Mouse (Mus musculus): ENCODE results near the gene Apoc2. TPM values are rescaled to one million over a fixed set of nuclear protein-coding genes. Genes with fewer than 3 reads are reported as not detected.

The Apoc2 gene
- polyA plus RNA-seq, 1 experiment: 1.2 TPM

DNA sequence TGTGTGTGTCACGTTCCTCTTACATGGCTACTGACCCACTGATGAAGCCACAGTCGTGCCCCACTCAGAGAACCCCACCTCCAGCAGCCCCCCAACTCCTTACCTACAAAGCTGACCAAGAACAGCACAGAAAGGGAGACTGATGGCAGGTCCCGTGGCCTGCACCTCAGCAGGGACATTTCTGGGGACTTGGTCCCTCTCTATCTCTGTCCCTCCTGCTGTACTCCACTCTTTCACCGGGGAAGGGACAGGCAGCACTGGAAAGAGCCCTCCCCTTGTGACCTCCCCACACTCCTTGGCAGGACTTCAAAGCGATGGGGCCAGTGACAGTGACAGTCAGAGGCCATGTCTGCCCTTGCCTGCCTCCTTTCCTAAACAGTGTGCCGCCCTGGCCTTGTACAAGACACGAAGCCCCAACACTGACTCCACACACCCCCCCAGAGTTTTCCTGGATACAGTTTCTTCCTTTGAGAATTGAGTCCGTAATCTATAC, 3.5 kb upstream of the Apoc2 start, which contains the start of the genes Gm44805 and Apoc4:
TSS of gene Gm44805 (minus strand) at position 222 of the 493 bp plus-strand sequence.
TSS of gene Apoc4 (minus strand) at position 278 of the 493 bp plus-strand sequence.
- no peaks in the 10 kb centered on the region for H3K27me3 ChIP-seq (ENCODE audit: control insufficient read depth, insufficient read depth, low read length)
- no peak within 1 kb of the TSS for H3K4me3 ChIP-seq (ENCODE audit: extremely low read depth, insufficient read depth, insufficient read length)
- WGBS: 80% methylated on average over 8 of the region's 8 CpGs
- H3K27ac ChIP-seq (ENCODE audit: insufficient read depth, low read length): no peak within 1 kb of the TSS
- TF ChIP-seq POLR2A (IDR thresholded peaks at IDR 0.05; ENCODE audit: low read depth, low read length): no peak
- TF ChIP-seq CTCF (IDR thresholded peaks at IDR 0.05; ENCODE audit: extremely low read depth, insufficient read depth, insufficient read length, insufficient replicate concordance): no peak
- no peak for DNase-seq (ENCODE audit: low read depth in 1 of 2, low spot score in 2 of 2)
- H3K4me1 ChIP-seq (ENCODE audit: control insufficient read depth, insufficient read depth, insufficient read length): peaks cover 16% of the 10 kb centered on the region; the same call in 1 of the 2 replicates
- no peaks in the 10 kb centered on the region for H3K36me3 ChIP-seq (ENCODE audit: control insufficient read depth, insufficient read depth, low read length)

- WGBS: 87% methylated on average over 2 of the region's 2 CpGs
- no peaks in the 10 kb centered on the region for H3K27me3 ChIP-seq (ENCODE audit: control insufficient read depth, insufficient read depth, low read length)
- DNase-seq (ENCODE audit: low read depth in 1 of 2, low spot score in 2 of 2): no peak
- peaks cover 13% of the 10 kb centered on the region; the same call in 1 of the 2 replicates for H3K4me1 ChIP-seq (ENCODE audit: control insufficient read depth, insufficient read depth, insufficient read length)
- H3K36me3 ChIP-seq (ENCODE audit: control insufficient read depth, insufficient read depth, low read length): no peaks in the 10 kb centered on the region
- no peak overlapping the region for H3K27ac ChIP-seq (ENCODE audit: insufficient read depth, low read length)
- TF ChIP-seq POLR2A (IDR thresholded peaks at IDR 0.05; ENCODE audit: low read depth, low read length) (no peak), CTCF (IDR thresholded peaks at IDR 0.05; ENCODE audit: extremely low read depth, insufficient read depth, insufficient read length, insufficient replicate concordance) (no peak)
- no peak overlapping the region for H3K4me3 ChIP-seq (ENCODE audit: extremely low read depth, insufficient read depth, insufficient read length)
Observed at GRCm38 (mm10) chr7:19680702-19681101, 3.0 kb upstream of the Apoc2 start.

DNA sequence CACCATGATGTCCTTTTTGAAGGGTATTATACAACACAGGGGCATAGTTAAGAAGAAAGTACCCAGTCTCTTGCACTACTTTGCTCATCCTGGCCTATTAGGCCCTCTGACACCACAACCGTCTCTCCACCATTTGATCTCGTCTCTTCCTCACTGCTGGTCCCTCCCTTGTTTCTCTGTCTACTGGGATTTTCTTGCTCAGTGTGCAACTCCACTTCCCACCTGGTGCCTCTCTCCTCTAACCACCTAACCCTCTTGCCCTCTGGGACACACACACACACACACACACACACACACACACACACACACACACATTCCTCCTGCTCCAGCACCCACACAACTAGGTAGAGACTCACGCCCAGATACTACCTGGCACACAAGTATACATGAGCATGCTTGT, 1.2 kb upstream of the Apoc2 start:
- no peaks in the 10 kb centered on the region for H3K36me3 ChIP-seq (ENCODE audit: control insufficient read depth, insufficient read depth, low read length)
- TF ChIP-seq CTCF (IDR thresholded peaks at IDR 0.05; ENCODE audit: extremely low read depth, insufficient read depth, insufficient read length, insufficient replicate concordance) (no peak), POLR2A (IDR thresholded peaks at IDR 0.05; ENCODE audit: low read depth, low read length) (no peak)
- peaks cover 2% of the 10 kb centered on the region; the same call in 1 of the 2 replicates for H3K4me1 ChIP-seq (ENCODE audit: control insufficient read depth, insufficient read depth, insufficient read length)
- no peak overlapping the region for H3K4me3 ChIP-seq (ENCODE audit: extremely low read depth, insufficient read depth, insufficient read length)
- no peak for DNase-seq (ENCODE audit: low read depth in 1 of 2, low spot score in 2 of 2)
- no peak overlapping the region for H3K27ac ChIP-seq (ENCODE audit: insufficient read depth, low read length)
- H3K27me3 ChIP-seq (ENCODE audit: control insufficient read depth, insufficient read depth, low read length): no peaks in the 10 kb centered on the region
- 92% methylated on average over 3 of the region's 3 CpGs for WGBS

DNA sequence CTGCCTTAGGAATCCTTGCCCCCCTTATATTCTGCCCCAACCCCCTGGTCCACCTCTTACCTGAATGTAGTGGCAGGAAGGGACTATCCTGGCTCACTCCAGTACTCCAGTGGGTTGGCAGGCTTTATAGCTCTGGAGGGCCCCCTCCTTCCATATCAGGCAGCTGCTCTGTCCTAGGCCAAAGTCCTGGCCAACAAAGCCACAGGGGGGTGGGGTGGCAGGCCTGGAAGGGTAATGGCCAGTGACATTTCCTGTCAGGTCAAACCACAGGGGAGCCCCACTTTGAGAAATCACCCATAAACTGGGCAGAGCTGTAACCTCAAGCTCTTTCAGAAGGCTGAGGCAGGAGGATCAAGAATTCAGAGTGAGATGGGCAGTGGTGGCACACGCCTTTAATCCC, 1.1 kb downstream of the Apoc2 start:
- H3K4me3 ChIP-seq (ENCODE audit: extremely low read depth, insufficient read depth, insufficient read length): no peak overlapping the region
- TF ChIP-seq POLR2A (IDR thresholded peaks at IDR 0.05; ENCODE audit: low read depth, low read length): no peak
- TF ChIP-seq CTCF (IDR thresholded peaks at IDR 0.05; ENCODE audit: extremely low read depth, insufficient read depth, insufficient read length, insufficient replicate concordance): no peak
- no peak for DNase-seq (ENCODE audit: low read depth in 1 of 2, low spot score in 2 of 2)
- no peaks in the 10 kb centered on the region for H3K36me3 ChIP-seq (ENCODE audit: control insufficient read depth, insufficient read depth, low read length)
- H3K4me1 ChIP-seq (ENCODE audit: control insufficient read depth, insufficient read depth, insufficient read length): no peaks in the 10 kb centered on the region; the same call in 1 of the 2 replicates
- 86% methylated on average over 1 of the region's 1 CpGs for WGBS
- H3K27ac ChIP-seq (ENCODE audit: insufficient read depth, low read length): no peak overlapping the region
- H3K27me3 ChIP-seq (ENCODE audit: control insufficient read depth, insufficient read depth, low read length): no peaks in the 10 kb centered on the region

DNA sequence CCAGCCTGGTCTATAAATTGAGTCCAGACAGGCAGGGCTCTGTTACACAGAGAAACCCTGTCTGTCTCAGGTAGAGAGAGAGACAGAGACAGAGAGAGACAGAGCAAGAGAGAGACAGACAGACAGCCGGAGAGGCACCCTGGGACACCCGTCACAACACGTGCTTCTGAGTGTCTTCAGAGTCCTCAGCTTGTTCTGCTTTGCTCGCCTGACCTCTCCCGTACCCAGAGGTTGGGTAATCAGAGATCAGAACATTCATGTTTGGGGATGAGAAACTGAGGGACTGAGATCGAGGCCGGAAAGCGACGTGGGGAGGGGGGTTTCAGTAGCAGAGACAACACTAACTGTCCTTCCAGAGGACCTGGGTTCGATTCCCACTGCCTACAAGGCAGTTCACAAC, 1.9 kb downstream of the Apoc2 start:
- no peaks in the 10 kb centered on the region; the same call in 1 of the 2 replicates for H3K4me1 ChIP-seq (ENCODE audit: control insufficient read depth, insufficient read depth, insufficient read length)
- no peak for DNase-seq (ENCODE audit: low read depth in 1 of 2, low spot score in 2 of 2)
- 81% methylated on average over 10 of the region's 10 CpGs for WGBS
- no peak overlapping the region for H3K4me3 ChIP-seq (ENCODE audit: extremely low read depth, insufficient read depth, insufficient read length)
- H3K27ac ChIP-seq (ENCODE audit: insufficient read depth, low read length): no peak overlapping the region
- no peak for TF ChIP-seq CTCF (IDR thresholded peaks at IDR 0.05; ENCODE audit: extremely low read depth, insufficient read depth, insufficient read length, insufficient replicate concordance)
- H3K27me3 ChIP-seq (ENCODE audit: control insufficient read depth, insufficient read depth, low read length): no peaks in the 10 kb centered on the region
- H3K36me3 ChIP-seq (ENCODE audit: control insufficient read depth, insufficient read depth, low read length): no peaks in the 10 kb centered on the region

- H3K27me3 ChIP-seq (ENCODE audit: control insufficient read depth, insufficient read depth, low read length): no peaks in the 10 kb centered on the region
- TF ChIP-seq POLR2A (IDR thresholded peaks at IDR 0.05; ENCODE audit: low read depth, low read length): no peak
- TF ChIP-seq CTCF (IDR thresholded peaks at IDR 0.05; ENCODE audit: extremely low read depth, insufficient read depth, insufficient read length, insufficient replicate concordance): no peak
- H3K4me3 ChIP-seq (ENCODE audit: extremely low read depth, insufficient read depth, insufficient read length): no peak overlapping the region
- 59% methylated on average over 14 of the region's 14 CpGs for WGBS
- no peak overlapping the region for H3K27ac ChIP-seq (ENCODE audit: insufficient read depth, low read length)
- DNase-seq (ENCODE audit: low read depth in 1 of 2, low spot score in 2 of 2): no peak
- H3K36me3 ChIP-seq (ENCODE audit: control insufficient read depth, insufficient read depth, low read length): no peaks in the 10 kb centered on the region
- H3K4me1 ChIP-seq (ENCODE audit: control insufficient read depth, insufficient read depth, insufficient read length): peaks cover 7% of the 10 kb centered on the region; the same call in 1 of the 2 replicates
Observed at GRCm38 (mm10) chr7:19673083-19673699, 4.5 kb downstream of the Apoc2 start.

GRCm38 (mm10) chr7:19671511-19671910, 6.2 kb downstream of the Apoc2 start:
- 84% methylated on average over 10 of the region's 10 CpGs for WGBS

More at GRCm38 (mm10) chr7:19671511-19671910, 6.2 kb downstream of the Apoc2 start:
- H3K27ac ChIP-seq (ENCODE audit: insufficient read depth, low read length): no peak overlapping the region
- DNase-seq (ENCODE audit: low read depth in 1 of 2, low spot score in 2 of 2): no peak
- no peak for TF ChIP-seq POLR2A (IDR thresholded peaks at IDR 0.05; ENCODE audit: low read depth, low read length)
- TF ChIP-seq CTCF (IDR thresholded peaks at IDR 0.05; ENCODE audit: extremely low read depth, insufficient read depth, insufficient read length, insufficient replicate concordance): no peak
- H3K4me1 ChIP-seq (ENCODE audit: control insufficient read depth, insufficient read depth, insufficient read length): peaks cover 7% of the 10 kb centered on the region; the same call in 1 of the 2 replicates
- no peak overlapping the region for H3K4me3 ChIP-seq (ENCODE audit: extremely low read depth, insufficient read depth, insufficient read length)
- no peaks in the 10 kb centered on the region for H3K36me3 ChIP-seq (ENCODE audit: control insufficient read depth, insufficient read depth, low read length)
- H3K27me3 ChIP-seq (ENCODE audit: control insufficient read depth, insufficient read depth, low read length): no peaks in the 10 kb centered on the region

All from spleen, adult 2 months (tissue).